Mouse (Mus musculus) forebrain, embryonic 12.5 days (tissue): ENCODE measurements around the gene Tbcd. TPM values are rescaled to one million over a fixed set of nuclear protein-coding genes. Genes with fewer than 3 reads are reported as not detected.

Experiments
- ATAC-seq: fragments of 200-750 bp; cut with Nextera tagmentation; 2 replicates; pipeline ENCODE4 v1.8.0; 2017; ENCODE audit warnings: moderate TSS enrichment; ENCODE audit not compliant: low FRiP score
- H3K27ac ChIP-seq: fragments of 300-500 bp; sonication (generic); 2 replicates; pipeline ENCODE4 v1.5.1; 2016; ENCODE audit warnings: mild to moderate bottlenecking
- H3K27me3 ChIP-seq: fragments of 300-500 bp; sonication (generic); 2 replicates; pipeline ENCODE4 v1.6.1; 2016; ENCODE audit warnings: mild to moderate bottlenecking
- H3K36me3 ChIP-seq: fragments of 300-500 bp; sonication (generic); replicated peaks from 2 replicates; pipeline ENCODE4 v1.6.1; 2016; ENCODE audit warnings: mild to moderate bottlenecking
- H3K4me1 ChIP-seq: fragments of 300-500 bp; sonication (generic); 2 replicates; pipeline ENCODE4 v1.6.1; 2016
- H3K4me2 ChIP-seq: fragments of 300-500 bp; sonication (generic); 2 replicates; pipeline ENCODE4 v1.6.1; 2016; ENCODE audit warnings: mild to moderate bottlenecking, moderate library complexity
- H3K4me3 ChIP-seq: fragments of 300-500 bp; sonication (generic); replicated peaks from 2 replicates; pipeline ENCODE4 v1.5.1; 2016; ENCODE audit warnings: mild to moderate bottlenecking
- H3K9ac ChIP-seq: fragments of 300-500 bp; sonication (generic); 2 replicates; pipeline ENCODE4 v1.6.1; 2016; ENCODE audit warnings: mild to moderate bottlenecking
- H3K9me3 ChIP-seq: fragments of 300-500 bp; sonication (generic); 2 replicates; pipeline ENCODE4 v1.6.1; 2016
- WGBS: fragments of 180-500 bp; shearing (Covaris S2); methylation state at CpG from one replicate; pipeline ENCODE4 v1.1.7; 2016; 5-methylcytosine and 5-hydroxymethylcytosine counted together
- polyA plus RNA-seq: library from polyadenylated mRNA; unstranded; fragments of >200 nt; fragmentation: Nextera tagmentation; extraction: Ambion mirVana; gene quantifications from 2 replicates; pipeline ENCODE4 v1.2.1, GENCODE M21; 2016

The Tbcd gene
- 56.0 and 60.6 TPM in 2 replicates for polyA plus RNA-seq

- Histone ChIP-seq H3K27me3 (peaks cover 8% of the 10 kb centered on the region), H3K36me3 (peaks cover 5% of the 10 kb centered on the region), H3K9me3 (no peaks in the 10 kb centered on the region), H3K4me2 (peak within 1 kb of the TSS; percentile 69), H3K9ac (peak within 1 kb of the TSS; percentile 77), H3K4me3 (peak within 1 kb of the TSS; percentile 88), H3K4me1 (peaks cover 17% of the 10 kb centered on the region), H3K27ac (peak within 1 kb of the TSS; percentile 84)
- WGBS: under 1% methylated on average over 58 of the region's 58 CpGs
- ATAC-seq: peak; percentile 95
Measured at GRCm38 (mm10) chr11:121451753-121452635, at the start of gene Tbcd. Gene Tbcd (plus strand): TSS chr11:121451949.

GRCm38 (mm10) chr11:121407366-121408155, 44.2 kb upstream of the Tbcd start:
- Histone ChIP-seq H3K4me2 (no peak overlapping the region), H3K4me1 (no peaks in the 10 kb centered on the region), H3K9ac (no peak overlapping the region), H3K9me3 (no peaks in the 10 kb centered on the region), H3K27ac (no peak overlapping the region), H3K27me3 (peaks cover 4% of the 10 kb centered on the region; the same call in 1 of the 2 replicates), H3K36me3 (no peaks in the 10 kb centered on the region), H3K4me3 (no peak overlapping the region)
- 78% methylated on average over 3 of the region's 3 CpGs for WGBS
- ATAC-seq: no peak

GRCm38 (mm10) chr11:121414762-121415161, 37.0 kb upstream of the Tbcd start:
- H3K9ac ChIP-seq: no peak overlapping the region
- H3K27me3 ChIP-seq: no peaks in the 10 kb centered on the region
- ATAC-seq: no peak
- H3K4me3 ChIP-seq: no peak overlapping the region
- WGBS: 92% methylated on average over 5 of the region's 5 CpGs
- no peaks in the 10 kb centered on the region for H3K4me1 ChIP-seq
- no peak overlapping the region for H3K4me2 ChIP-seq
- H3K27ac ChIP-seq: no peak overlapping the region
- H3K9me3 ChIP-seq: no peaks in the 10 kb centered on the region
- H3K36me3 ChIP-seq: no peaks in the 10 kb centered on the region

DNA sequence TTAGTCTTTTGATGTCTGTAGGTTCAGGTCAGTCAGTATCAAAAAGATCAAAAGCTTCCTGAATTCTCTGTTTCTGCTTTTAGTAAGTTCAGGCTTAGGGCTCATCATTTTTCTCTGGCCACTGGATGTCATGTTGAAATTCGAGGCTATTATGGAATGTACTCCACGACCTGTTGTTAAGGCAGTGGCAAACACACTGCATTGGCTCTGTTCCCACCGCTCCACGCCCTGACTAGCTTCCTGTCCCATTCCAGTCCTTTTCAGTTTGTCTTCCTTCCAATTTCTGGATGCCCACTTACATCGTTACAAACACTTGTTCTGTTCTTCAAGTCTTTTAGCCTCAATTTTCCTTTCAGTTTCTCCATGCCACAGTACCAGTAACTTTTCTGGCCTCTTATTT, 36.4 kb upstream of the Tbcd start:
- Histone ChIP-seq H3K27me3 (no peaks in the 10 kb centered on the region), H3K9me3 (no peaks in the 10 kb centered on the region), H3K4me1 (peaks cover under 1% of the 10 kb centered on the region), H3K36me3 (no peaks in the 10 kb centered on the region), H3K4me3 (no peak overlapping the region), H3K4me2 (no peak overlapping the region), H3K9ac (no peak overlapping the region), H3K27ac (no peak overlapping the region)
- no peak for ATAC-seq
- 80% methylated on average over 5 of the region's 5 CpGs for WGBS

DNA sequence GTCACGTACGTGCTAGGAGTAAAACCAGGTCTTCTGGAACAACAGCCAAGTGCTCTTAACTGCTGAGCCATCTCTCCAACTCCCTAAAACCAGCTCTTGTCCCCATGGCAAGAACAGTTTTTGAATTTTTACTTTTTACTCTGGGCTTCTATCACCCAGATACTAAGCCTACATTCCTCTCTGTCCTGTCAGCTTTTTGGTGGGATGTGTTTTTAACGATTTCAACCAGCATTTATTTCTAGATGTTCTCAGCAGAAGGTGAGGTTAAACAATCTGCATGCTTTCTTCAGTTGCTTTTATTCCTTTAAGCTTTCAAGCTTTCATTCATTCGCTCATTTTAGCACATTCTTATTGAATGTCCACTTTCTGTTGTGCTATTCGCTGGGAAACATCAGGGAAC, 33.8 kb upstream of the Tbcd start:
- peaks cover 16% of the 10 kb centered on the region for H3K4me1 ChIP-seq
- H3K4me2 ChIP-seq: no peak overlapping the region
- H3K36me3 ChIP-seq: no peaks in the 10 kb centered on the region
- H3K27ac ChIP-seq: no peak overlapping the region
- H3K4me3 ChIP-seq: no peak overlapping the region
- H3K9ac ChIP-seq: no peak overlapping the region
- no peak for ATAC-seq
- H3K27me3 ChIP-seq: no peaks in the 10 kb centered on the region
- 93% methylated on average over 5 of the region's 5 CpGs for WGBS
- no peaks in the 10 kb centered on the region for H3K9me3 ChIP-seq

DNA sequence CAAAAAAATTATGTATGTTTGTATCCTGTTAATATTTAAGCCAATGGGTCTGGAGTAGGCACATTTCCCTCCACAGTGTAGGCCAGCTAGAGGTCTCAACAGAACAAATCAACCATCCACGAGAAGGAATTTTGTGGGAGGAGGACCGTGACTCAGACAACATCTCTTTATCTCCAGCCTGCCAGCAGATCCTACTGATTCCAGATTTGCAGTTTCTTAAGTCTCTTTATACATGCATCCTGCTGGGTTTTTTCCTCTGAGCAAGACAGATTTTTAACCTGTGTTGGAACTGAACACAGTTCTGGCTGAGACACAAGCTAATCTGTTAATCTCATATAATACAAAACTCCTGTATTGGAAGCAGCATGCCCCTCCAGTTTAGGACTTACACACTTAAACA, 32.8 kb upstream of the Tbcd start:
- Histone ChIP-seq H3K9me3 (no peaks in the 10 kb centered on the region), H3K27me3 (no peaks in the 10 kb centered on the region), H3K36me3 (no peaks in the 10 kb centered on the region), H3K4me3 (no peak overlapping the region), H3K27ac (no peak overlapping the region), H3K9ac (no peak overlapping the region), H3K4me1 (peaks cover 16% of the 10 kb centered on the region), H3K4me2 (no peak overlapping the region)
- ATAC-seq: no peak
- 78% methylated on average over 2 of the region's 2 CpGs for WGBS

GRCm38 (mm10) chr11:121420379-121420778, 31.4 kb upstream of the Tbcd start:
- Histone ChIP-seq H3K36me3 (no peaks in the 10 kb centered on the region), H3K4me1 (peaks cover 16% of the 10 kb centered on the region), H3K4me3 (peak overlapping the region; percentile 74), H3K9ac (peak overlapping the region; percentile 78; the same call in 1 of the 2 replicates), H3K9me3 (no peaks in the 10 kb centered on the region), H3K27ac (no peak overlapping the region), H3K27me3 (no peaks in the 10 kb centered on the region), H3K4me2 (peak overlapping the region; percentile 80)
- ATAC-seq: no peak
- WGBS: 47% methylated on average over 5 of the region's 5 CpGs

GRCm38 (mm10) chr11:121420830-121421552, 30.8 kb upstream of the Tbcd start, which contains the start of gene Fn3krp:
Gene Fn3krp (plus strand): TSS chr11:121421401.
- H3K9ac ChIP-seq: peak within 1 kb of the TSS; percentile 78
- peak within 1 kb of the TSS; percentile 80 for H3K4me2 ChIP-seq
- 2% methylated on average over 28 of the region's 28 CpGs for WGBS
- peaks cover 16% of the 10 kb centered on the region for H3K4me1 ChIP-seq
- H3K9me3 ChIP-seq: no peaks in the 10 kb centered on the region
- no peaks in the 10 kb centered on the region for H3K27me3 ChIP-seq
- ATAC-seq: peak; percentile 100
- peak within 1 kb of the TSS; percentile 74 for H3K4me3 ChIP-seq
- H3K27ac ChIP-seq: peak within 1 kb of the TSS; percentile 69
- no peaks in the 10 kb centered on the region for H3K36me3 ChIP-seq

DNA sequence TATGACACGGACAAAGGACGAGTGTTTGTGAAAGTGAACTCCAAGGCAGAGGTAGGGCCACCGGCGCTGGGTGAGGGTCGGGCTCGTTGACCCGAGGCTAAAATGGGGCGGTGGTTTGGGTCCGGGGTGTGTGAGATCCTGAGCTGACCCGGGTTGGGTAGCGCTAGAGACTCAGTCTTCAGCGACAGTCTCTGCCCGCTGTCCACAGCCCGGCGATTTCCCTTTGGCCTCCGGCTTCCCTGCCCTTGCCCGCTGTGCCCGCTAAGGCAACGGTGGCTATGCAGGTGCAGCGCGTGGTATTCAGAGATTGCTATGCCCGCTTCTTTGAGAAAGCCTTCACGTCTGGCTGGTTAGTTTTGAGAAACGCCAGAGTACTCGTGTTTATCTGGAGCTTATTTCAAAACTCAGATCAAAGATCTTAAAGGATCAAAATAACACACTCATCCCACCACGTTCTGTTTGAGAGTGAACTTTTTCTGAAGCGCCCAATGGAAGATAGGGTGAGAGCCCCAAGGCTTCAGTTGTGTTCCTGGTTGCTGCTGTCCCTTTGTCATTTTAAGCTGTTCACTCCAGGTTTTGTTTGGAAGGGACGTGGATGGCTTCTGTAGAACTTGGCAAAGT, 30.1 kb upstream of the Tbcd start:
- Histone ChIP-seq H3K9me3 (no peaks in the 10 kb centered on the region), H3K27me3 (no peaks in the 10 kb centered on the region), H3K4me2 (peak overlapping the region; percentile 80), H3K36me3 (no peaks in the 10 kb centered on the region), H3K4me1 (peaks cover 16% of the 10 kb centered on the region), H3K9ac (peak overlapping the region; percentile 78), H3K4me3 (peak overlapping the region; percentile 74), H3K27ac (no peak overlapping the region)
- peak; percentile 75; the same call in 1 of the 2 replicates for ATAC-seq
- under 1% methylated on average over 28 of the region's 28 CpGs for WGBS

- 88% methylated on average over 4 of the region's 4 CpGs for WGBS
- Histone ChIP-seq H3K4me1 (peaks cover 14% of the 10 kb centered on the region), H3K27ac (no peak overlapping the region), H3K36me3 (peaks cover 18% of the 10 kb centered on the region), H3K4me2 (no peak overlapping the region), H3K9me3 (no peaks in the 10 kb centered on the region), H3K9ac (no peak overlapping the region), H3K4me3 (no peak overlapping the region), H3K27me3 (0 out of 2 replicates have a peak, but pooled peaks cover 5% of the 10 kb centered on the region)
- no peak for ATAC-seq
Measured at GRCm38 (mm10) chr11:121433397-121433796, 18.4 kb upstream of the Tbcd start.
